Mouse (Mus musculus) lung, embryonic 14.5 days (tissue): ENCODE results near the gene Arhgef10l. TPM values are rescaled to one million over a fixed set of nuclear protein-coding genes. Genes with fewer than 3 reads are reported as not detected.

Experiments
- ATAC-seq: fragments of 200-750 bp; cut with Nextera tagmentation; 2 replicates; pipeline ENCODE4 v1.8.0; 2017; ENCODE audit warnings: mild to moderate bottlenecking, moderate TSS enrichment, moderate library complexity; ENCODE audit not compliant: insufficient read depth
- DNase-seq: peaks from one replicate; pipeline ENCODE4 v3.0.0-alpha.2; 2015
- H3K27ac ChIP-seq: fragments of 300-500 bp; sonication (generic); 2 replicates; pipeline ENCODE4 v1.5.1; 2014; ENCODE audit warnings: low read depth, mild to moderate bottlenecking, moderate library complexity
- H3K27me3 ChIP-seq: fragments of 300-500 bp; sonication (generic); 2 replicates; pipeline ENCODE4 v1.6.1; 2014; ENCODE audit warnings: low read length, control low read depth; ENCODE audit not compliant: insufficient read depth
- H3K36me3 ChIP-seq: fragments of 300-500 bp; sonication (generic); 2 replicates; pipeline ENCODE4 v1.6.1; 2014; ENCODE audit warnings: control low read depth; ENCODE audit not compliant: insufficient read depth
- H3K4me1 ChIP-seq: fragments of 300-500 bp; sonication (generic); 2 replicates; pipeline ENCODE4 v1.6.1; 2014; ENCODE audit warnings: antibody characterized with exemption, control low read depth; ENCODE audit not compliant: insufficient read depth
- H3K4me2 ChIP-seq: fragments of 300-500 bp; sonication (generic); 2 replicates; pipeline ENCODE4 v1.6.1; 2014; ENCODE audit warnings: mild to moderate bottlenecking
- H3K4me3 ChIP-seq: fragments of 300-500 bp; sonication (generic); 2 replicates; pipeline ENCODE4 v1.5.1; 2014; ENCODE audit warnings: low read depth, low read length
- H3K9ac ChIP-seq: fragments of 300-500 bp; sonication (generic); 2 replicates; pipeline ENCODE4 v1.6.1; 2014
- H3K9me3 ChIP-seq: fragments of 300-500 bp; sonication (generic); 2 replicates; pipeline ENCODE4 v1.6.1; 2016; ENCODE audit warnings: low read depth, low read length, control low read depth
- CTCF ChIP-seq: IDR thresholded peaks from 2 replicates; pipeline ENCODE4 v1.5.1; 2016; ENCODE audit warnings: antibody characterized with exemption, low read depth
- WGBS: fragments of 180-500 bp; shearing (Covaris S2); extraction: QIAGEN DNeasy Blood & Tissue Kit; methylation state at CpG from one replicate; pipeline ENCODE4 v1.1.7; 2014; 5-methylcytosine and 5-hydroxymethylcytosine counted together
- polyA plus RNA-seq: library from polyadenylated mRNA; unstranded; fragments of >200 nt; fragmentation: Nextera tagmentation; extraction: Ambion mirVana; gene quantifications from 2 replicates; pipeline ENCODE4 v1.2.1, GENCODE M21; 2014

Gene Arhgef10l
- polyA plus RNA-seq, 1 experiment from 2014 or later = 16.1 TPM

DNA sequence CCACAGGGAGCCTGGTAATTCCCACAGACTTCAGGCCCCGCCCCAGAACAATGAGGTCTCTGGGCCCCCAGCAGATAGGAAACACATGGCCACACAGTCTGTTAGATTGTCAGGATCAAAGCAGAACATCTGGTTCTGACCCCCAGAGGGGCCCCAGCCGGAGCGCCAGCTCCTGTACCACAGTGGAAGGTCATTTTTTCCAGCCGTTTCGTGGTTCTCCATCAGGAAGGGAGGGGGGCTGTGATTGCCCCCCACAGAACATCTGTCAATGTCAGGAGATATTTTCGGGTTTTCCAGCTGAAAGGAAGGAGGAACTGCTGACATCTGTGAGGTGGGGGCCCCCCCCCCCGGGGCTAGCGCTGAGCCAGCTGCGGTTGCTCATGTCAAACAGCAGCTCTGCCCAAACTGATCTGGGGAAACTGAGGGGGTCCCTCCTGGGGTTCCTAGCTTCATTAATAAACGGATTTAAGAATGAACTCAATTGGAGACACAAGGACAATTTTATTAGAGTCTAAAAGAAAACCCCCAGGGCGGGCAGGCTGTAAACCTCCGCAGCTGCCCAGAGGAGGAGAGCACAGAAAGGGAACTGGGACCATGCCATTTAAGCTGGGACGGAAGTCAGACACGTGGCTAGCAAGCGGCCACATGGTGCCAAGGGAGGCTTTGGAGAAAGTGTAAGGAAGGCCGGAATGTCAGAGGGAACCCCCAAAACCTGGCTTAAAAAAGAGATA is 18.5 kb upstream of the Arhgef10l start:
- Histone ChIP-seq H3K4me2 (peak overlapping the region; percentile 52), H3K27ac (peak overlapping the region; percentile 82), H3K4me1 (peaks cover 7% of the 10 kb centered on the region), H3K4me3 (peak overlapping the region; percentile 15), H3K36me3 (no peaks in the 10 kb centered on the region), H3K27me3 (no peaks in the 10 kb centered on the region), H3K9me3 (no peaks in the 10 kb centered on the region), H3K9ac (peak overlapping the region; percentile 37)
- DNase-seq = peak; percentile 83
- 5% methylated on average over 16 of the region's 16 CpGs for WGBS
- ATAC-seq = peak; percentile 78
- TF ChIP-seq CTCF = no peak

DNA sequence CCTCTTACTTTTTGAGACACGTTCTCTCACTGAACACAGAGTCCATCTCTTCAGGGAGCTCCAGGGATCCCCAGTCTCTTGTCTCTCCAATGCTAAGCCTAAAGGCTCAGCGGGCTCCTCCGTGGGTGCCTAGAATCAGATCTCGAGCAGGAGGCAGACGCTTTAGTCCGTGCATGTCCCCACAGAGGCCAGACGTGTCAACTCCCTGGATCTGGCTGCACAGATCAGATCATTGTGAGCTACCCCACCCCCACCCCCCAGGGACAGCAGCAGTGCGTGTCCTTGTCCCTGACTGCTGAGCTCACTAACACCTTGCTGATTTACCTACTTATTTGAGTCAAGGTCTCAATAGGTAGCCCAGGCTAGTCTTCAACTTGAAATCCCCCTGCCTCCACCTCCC is 17.8 kb upstream of the Arhgef10l start:
- ATAC-seq = no peak; the same call in 1 of the 2 replicates
- no peaks in the 10 kb centered on the region for H3K36me3 ChIP-seq

GRCm38 (mm10) chr4:140680731-140681397 is 15.1 kb upstream of the Arhgef10l start:
- Histone ChIP-seq H3K27me3 (no peaks in the 10 kb centered on the region), H3K4me3 (no peak overlapping the region), H3K27ac (no peak overlapping the region), H3K4me1 (peaks cover 7% of the 10 kb centered on the region), H3K9me3 (no peaks in the 10 kb centered on the region), H3K36me3 (no peaks in the 10 kb centered on the region), H3K4me2 (no peak overlapping the region), H3K9ac (no peak overlapping the region)
- WGBS = 30% methylated on average over 8 of the region's 8 CpGs
- TF ChIP-seq CTCF = no peak
- no peak for ATAC-seq
- no peak for DNase-seq

More for the DNA sequence above, 17.8 kb upstream of the Arhgef10l start:
- H3K9me3 ChIP-seq = no peaks in the 10 kb centered on the region
- peak overlapping the region; percentile 82 for H3K27ac ChIP-seq
- WGBS = 32% methylated on average over 8 of the region's 8 CpGs
- H3K4me3 ChIP-seq = peak overlapping the region; percentile 15; the same call in 1 of the 2 replicates
- H3K4me2 ChIP-seq = peak overlapping the region; percentile 52
- H3K9ac ChIP-seq = no peak overlapping the region
- DNase-seq = no peak
- TF ChIP-seq CTCF = no peak
- H3K4me1 ChIP-seq = peaks cover 7% of the 10 kb centered on the region
- H3K27me3 ChIP-seq = no peaks in the 10 kb centered on the region

GRCm38 (mm10) chr4:140679723-140680380 is 14.0 kb upstream of the Arhgef10l start:
- ATAC-seq (no peak), DNase-seq (peak; percentile 91)
- H3K9me3 ChIP-seq = no peaks in the 10 kb centered on the region
- H3K4me1 ChIP-seq = peaks cover 4% of the 10 kb centered on the region
- 0 out of 2 replicates have a peak overlapping the region, but pooled peaks have one; percentile 4 for H3K4me2 ChIP-seq
- TF ChIP-seq CTCF = peak; percentile 94
- no peak overlapping the region for H3K9ac ChIP-seq
- H3K27ac ChIP-seq = no peak overlapping the region
- 17% methylated on average over 18 of the region's 18 CpGs for WGBS
- no peak overlapping the region for H3K4me3 ChIP-seq
- no peaks in the 10 kb centered on the region for H3K36me3 ChIP-seq
- H3K27me3 ChIP-seq = no peaks in the 10 kb centered on the region

- Histone ChIP-seq H3K4me3 (no peak overlapping the region), H3K27ac (no peak overlapping the region), H3K9me3 (no peaks in the 10 kb centered on the region), H3K4me1 (no peaks in the 10 kb centered on the region), H3K27me3 (no peaks in the 10 kb centered on the region), H3K36me3 (no peaks in the 10 kb centered on the region), H3K4me2 (no peak overlapping the region), H3K9ac (no peak overlapping the region)
- DNase-seq = peak; percentile 68
- ATAC-seq = no peak
- peak; percentile 87 for TF ChIP-seq CTCF
- WGBS = 14% methylated on average over 5 of the region's 5 CpGs
Observed at GRCm38 (mm10) chr4:140679038-140679437, 13.2 kb upstream of the Arhgef10l start.

DNA sequence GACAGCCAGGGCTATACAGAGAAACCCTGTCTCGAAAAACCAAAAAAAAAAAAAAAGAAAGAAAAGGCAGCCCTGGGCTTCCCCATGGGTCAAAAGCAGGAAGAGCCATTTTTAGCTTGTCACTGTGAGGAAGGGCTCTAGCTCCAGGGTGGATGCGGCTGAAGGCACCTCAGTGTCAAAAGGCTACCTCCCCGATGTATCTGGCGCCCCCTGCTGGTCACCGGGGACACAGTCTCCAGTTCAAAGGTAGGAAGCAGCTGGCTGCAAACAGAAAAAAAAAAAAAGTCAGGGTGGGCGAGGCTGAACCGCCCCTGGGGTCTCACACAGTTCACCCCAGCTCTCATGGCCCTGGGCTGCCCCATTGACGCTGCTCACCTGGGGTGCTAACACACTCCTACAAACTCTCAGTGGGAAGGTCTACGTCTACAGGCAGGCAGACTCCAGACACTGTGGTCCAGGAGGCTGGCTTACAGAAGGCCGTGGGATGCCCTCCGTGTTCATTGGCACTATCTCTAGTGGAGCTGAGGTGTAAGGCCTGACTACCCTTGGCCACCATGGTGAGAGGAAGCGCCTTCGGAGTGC is 8.6 kb upstream of the Arhgef10l start:
- 31% methylated on average over 12 of the region's 13 CpGs for WGBS
- H3K4me1 ChIP-seq = no peaks in the 10 kb centered on the region; the same call in 1 of the 2 replicates
- peak; percentile 62 for ATAC-seq
- H3K36me3 ChIP-seq = no peaks in the 10 kb centered on the region
- TF ChIP-seq CTCF = peak; percentile 94
- no peaks in the 10 kb centered on the region for H3K27me3 ChIP-seq
- no peak overlapping the region for H3K4me3 ChIP-seq
- H3K9me3 ChIP-seq = no peaks in the 10 kb centered on the region
- no peak overlapping the region for H3K9ac ChIP-seq
- peak; percentile 92 for DNase-seq
- H3K27ac ChIP-seq = no peak overlapping the region
- no peak overlapping the region for H3K4me2 ChIP-seq
